Mouse (Mus musculus): ENCODE results near the gene Rnf157.

Rnf157 gene

GRCm38 (mm10) chr11:116342069-116342791 lies 70.6 kb downstream of the Rnf157 start:
- no peak for DNase-seq (ENCODE audit: low read depth in 1 of 2, low spot score in 2 of 2)

GRCm38 (mm10) chr11:116337531-116337930 lies 75.3 kb downstream of the Rnf157 start:
- no peak for DNase-seq (ENCODE audit: low read depth in 1 of 2, low spot score in 2 of 2)

- no peak for DNase-seq (ENCODE audit: low read depth in 1 of 2, low spot score in 2 of 2)
These were observed 75.8 kb downstream of the Rnf157 start for GRCm38 (mm10) chr11:116337000-116337399.

GRCm38 (mm10) chr11:116336393-116336792 lies 76.4 kb downstream of the Rnf157 start:
- no peak for DNase-seq (ENCODE audit: low read depth in 1 of 2, low spot score in 2 of 2)

- peak; percentile 88 to 94 for DNase-seq (ENCODE audit: low read depth in 1 of 2, low spot score in 2 of 2)
These were observed 77.4 kb downstream of the Rnf157 start, which contains the start of gene Foxj1 for GRCm38 (mm10) chr11:116335244-116336036. Foxj1 (minus strand) TSS chr11:116335399.

GRCm38 (mm10) chr11:116334417-116334782 lies 78.4 kb downstream of the Rnf157 start:
- no peak for DNase-seq (ENCODE audit: low read depth in 1 of 2, low spot score in 2 of 2)

GRCm38 (mm10) chr11:116333526-116334416 lies 79.1 kb downstream of the Rnf157 start:
- DNase-seq (ENCODE audit: low read depth in 1 of 2, low spot score in 2 of 2): no peak

- no peak for DNase-seq (ENCODE audit: low read depth in 1 of 2, low spot score in 2 of 2)
These were observed 79.9 kb downstream of the Rnf157 start for GRCm38 (mm10) chr11:116332983-116333270.

GRCm38 (mm10) chr11:116332232-116332982 lies 80.4 kb downstream of the Rnf157 start:
- no peak for DNase-seq (ENCODE audit: low read depth in 1 of 2, low spot score in 2 of 2)

- DNase-seq (ENCODE audit: low read depth in 1 of 2, low spot score in 2 of 2): no peak
These were observed 82.7 kb downstream of the Rnf157 start for GRCm38 (mm10) chr11:116330211-116330518.

- no peak for DNase-seq (ENCODE audit: low read depth in 1 of 2, low spot score in 2 of 2)
These were observed 83.3 kb downstream of the Rnf157 start for GRCm38 (mm10) chr11:116329314-116330210.

- no peak for DNase-seq (ENCODE audit: low read depth in 1 of 2, low spot score in 2 of 2)
These were observed 85.7 kb downstream of the Rnf157 start for GRCm38 (mm10) chr11:116326963-116327603.

GRCm38 (mm10) chr11:116318719-116319659 lies 93.8 kb downstream of the Rnf157 start:
- peak; percentile 57 to 78 for DNase-seq (ENCODE audit: low read depth in 1 of 2, low spot score in 2 of 2)

- no peak for DNase-seq (ENCODE audit: low read depth in 1 of 2, low spot score in 2 of 2)
These were observed 100.5 kb downstream of the Rnf157 start for GRCm38 (mm10) chr11:116312359-116312758.

GRCm38 (mm10) chr11:116311169-116311568 lies 101.7 kb downstream of the Rnf157 start:
- no peak for DNase-seq (ENCODE audit: low read depth in 1 of 2, low spot score in 2 of 2)

- DNase-seq (ENCODE audit: low read depth in 1 of 2, low spot score in 2 of 2): no peak
These were observed 103.2 kb downstream of the Rnf157 start for GRCm38 (mm10) chr11:116309601-116310000.

- no peak for DNase-seq (ENCODE audit: low read depth in 1 of 2, low spot score in 2 of 2)
These were observed 104.9 kb downstream of the Rnf157 start for GRCm38 (mm10) chr11:116307762-116308531.
